Mouse (Mus musculus) cerebellum, adult 2 months (tissue): ENCODE measurements around the gene Olfr171.

ENCODE experiments used
- CTCF ChIP-seq: fragments of 200-500 bp; IDR thresholded peaks from 2 replicates; pipeline ENCODE4 v1.5.1; 2011; ENCODE audit warnings: low read depth, mild to moderate bottlenecking, control low read depth, low read length, moderate library complexity, borderline replicate concordance; ENCODE audit not compliant: insufficient read depth
- POLR2A ChIP-seq: fragments of 200-500 bp; IDR thresholded peaks from 2 replicates; pipeline ENCODE4 v1.6.1; 2011; ENCODE audit warnings: low read length, control low read depth, borderline replicate concordance; ENCODE audit not compliant: insufficient read depth

- no peak for TF ChIP-seq CTCF
- TF ChIP-seq POLR2A = no peak
These were observed 26.6 kb downstream of the Olfr171 start for GRCm38 (mm10) chr16:19603166-19603565.
